Mouse (Mus musculus) heart, embryonic 16.5 days (tissue): ENCODE measurements around the gene Szt2. TPM values are rescaled to one million over a fixed set of nuclear protein-coding genes. Genes with fewer than 3 reads are reported as not detected.

Experiments used
- ATAC-seq: fragments of 200-750 bp; cut with Nextera tagmentation; replicated peaks from 2 replicates; pipeline ENCODE4 v1.8.0; 2017; ENCODE audit warnings: moderate number of reproducible peaks; ENCODE audit not compliant: insufficient read depth, low FRiP score; ENCODE audit errors: extremely low read depth
- H3K27ac ChIP-seq: fragments of 300-500 bp; sonication (generic); 2 replicates; pipeline ENCODE4 v1.5.1; 2014; ENCODE audit warnings: mild to moderate bottlenecking, low read length, control low read depth, moderate library complexity
- H3K27me3 ChIP-seq: fragments of 300-500 bp; sonication (generic); 2 replicates; pipeline ENCODE4 v1.6.1; 2014; ENCODE audit warnings: low read length, mixed read lengths; ENCODE audit not compliant: control insufficient read depth, insufficient read depth
- H3K36me3 ChIP-seq: fragments of 300-500 bp; sonication (generic); 2 replicates; pipeline ENCODE4 v1.6.1; 2014; ENCODE audit not compliant: control insufficient read depth, insufficient read depth
- H3K4me1 ChIP-seq: fragments of 300-500 bp; sonication (generic); 2 replicates; pipeline ENCODE4 v1.6.1; 2014; ENCODE audit warnings: low read length, mixed read lengths; ENCODE audit not compliant: control insufficient read depth, insufficient read depth
- H3K4me2 ChIP-seq: fragments of 300-500 bp; sonication (generic); 2 replicates; pipeline ENCODE4 v1.6.1; 2014; ENCODE audit warnings: low read depth, mild to moderate bottlenecking, control low read depth, low read length
- H3K4me3 ChIP-seq: fragments of 300-500 bp; sonication (generic); 2 replicates; pipeline ENCODE4 v1.5.1; 2014; ENCODE audit warnings: mild to moderate bottlenecking, control low read depth, low read length
- H3K9ac ChIP-seq: fragments of 300-500 bp; sonication (generic); 2 replicates; pipeline ENCODE4 v1.6.1; 2014; ENCODE audit warnings: low read length, control low read depth
- H3K9me3 ChIP-seq: fragments of 300-500 bp; sonication (generic); replicated peaks from 2 replicates; pipeline ENCODE4 v1.6.1; 2016; ENCODE audit warnings: low read length; ENCODE audit not compliant: control insufficient read depth
- WGBS: fragments of 180-500 bp; shearing (Covaris S2); extraction: QIAGEN DNeasy Blood & Tissue Kit; methylation state at CpG from one replicate; pipeline ENCODE4 v1.1.7; 2014; 5-methylcytosine and 5-hydroxymethylcytosine counted together
- polyA plus RNA-seq: library from polyadenylated mRNA; unstranded; fragments of >200 nt; fragmentation: Nextera tagmentation; extraction: Ambion mirVana; gene quantifications from 2 replicates; pipeline ENCODE4 v1.2.1, GENCODE M21; 2015

The Szt2 gene
- polyA plus RNA-seq, 1 experiment from 2014 or later, result 5.3 TPM

- H3K4me3 ChIP-seq, result no peak overlapping the region
- ATAC-seq, result no peak
- no peak overlapping the region for H3K27ac ChIP-seq
- no peaks in the 10 kb centered on the region; the same call in 1 of the 2 replicates for H3K36me3 ChIP-seq
- 80% methylated on average over 6 of the region's 6 CpGs for WGBS
- H3K27me3 ChIP-seq, result no peaks in the 10 kb centered on the region
- no peak overlapping the region for H3K9ac ChIP-seq
- H3K9me3 ChIP-seq, result no peaks in the 10 kb centered on the region
- H3K4me1 ChIP-seq, result peaks cover 8% of the 10 kb centered on the region
- no peak overlapping the region for H3K4me2 ChIP-seq
Observed at GRCm38 (mm10) chr4:118356738-118357137, 52.3 kb downstream of the Szt2 start.

GRCm38 (mm10) chr4:118354289-118354688, 54.8 kb downstream of the Szt2 start:
- ATAC-seq, result no peak
- no peaks in the 10 kb centered on the region for H3K9me3 ChIP-seq
- H3K9ac ChIP-seq, result no peak overlapping the region
- WGBS, result 68% methylated on average over 3 of the region's 3 CpGs
- no peaks in the 10 kb centered on the region for H3K36me3 ChIP-seq
- H3K4me1 ChIP-seq, result peaks cover 2% of the 10 kb centered on the region
- no peak overlapping the region for H3K4me3 ChIP-seq
- H3K27me3 ChIP-seq, result no peaks in the 10 kb centered on the region
- no peak overlapping the region for H3K4me2 ChIP-seq
- no peak overlapping the region for H3K27ac ChIP-seq

- WGBS, result 75% methylated on average over 6 of the region's 6 CpGs
Observed at GRCm38 (mm10) chr4:118353689-118354088, 55.4 kb downstream of the Szt2 start.

GRCm38 (mm10) chr4:118351828-118352227, 57.2 kb downstream of the Szt2 start:
- no peaks in the 10 kb centered on the region for H3K27me3 ChIP-seq

More at GRCm38 (mm10) chr4:118353689-118354088, 55.4 kb downstream of the Szt2 start:
- no peaks in the 10 kb centered on the region for H3K4me1 ChIP-seq
- no peaks in the 10 kb centered on the region for H3K36me3 ChIP-seq
- no peak overlapping the region for H3K9ac ChIP-seq
- H3K9me3 ChIP-seq, result no peaks in the 10 kb centered on the region
- no peak overlapping the region for H3K27ac ChIP-seq
- H3K4me3 ChIP-seq, result no peak overlapping the region
- H3K4me2 ChIP-seq, result no peak overlapping the region
- no peak for ATAC-seq
- H3K27me3 ChIP-seq, result no peaks in the 10 kb centered on the region

GRCm38 (mm10) chr4:118350864-118351263, 58.2 kb downstream of the Szt2 start:
- Histone ChIP-seq H3K4me3 (no peak overlapping the region), H3K9ac (no peak overlapping the region), H3K27ac (no peak overlapping the region), H3K36me3 (no peaks in the 10 kb centered on the region), H3K4me2 (no peak overlapping the region), H3K27me3 (no peaks in the 10 kb centered on the region), H3K4me1 (no peaks in the 10 kb centered on the region), H3K9me3 (no peaks in the 10 kb centered on the region)
- ATAC-seq, result no peak
- 53% methylated on average over 2 of the region's 2 CpGs for WGBS

More at GRCm38 (mm10) chr4:118351828-118352227, 57.2 kb downstream of the Szt2 start:
- 92% methylated on average over 3 of the region's 3 CpGs for WGBS
- no peak overlapping the region for H3K9ac ChIP-seq
- no peaks in the 10 kb centered on the region for H3K4me1 ChIP-seq
- H3K9me3 ChIP-seq, result no peaks in the 10 kb centered on the region
- no peak for ATAC-seq
- H3K4me2 ChIP-seq, result no peak overlapping the region
- H3K36me3 ChIP-seq, result no peaks in the 10 kb centered on the region
- no peak overlapping the region for H3K27ac ChIP-seq
- no peak overlapping the region for H3K4me3 ChIP-seq

- H3K27me3 ChIP-seq, result no peaks in the 10 kb centered on the region
- no peak overlapping the region for H3K4me3 ChIP-seq
- 29% methylated on average over 13 of the region's 13 CpGs for WGBS
- H3K27ac ChIP-seq, result no peak overlapping the region
- ATAC-seq, result peak; percentile 55; the same call in 1 of the 2 replicates
- H3K9ac ChIP-seq, result no peak overlapping the region
- H3K4me2 ChIP-seq, result no peak overlapping the region
- no peaks in the 10 kb centered on the region for H3K36me3 ChIP-seq
- H3K9me3 ChIP-seq, result no peaks in the 10 kb centered on the region
- H3K4me1 ChIP-seq, result no peaks in the 10 kb centered on the region
Observed at GRCm38 (mm10) chr4:118347529-118348309, 61.4 kb downstream of the Szt2 start.

- H3K9ac ChIP-seq, result no peak overlapping the region
- H3K27me3 ChIP-seq, result no peaks in the 10 kb centered on the region
- H3K4me1 ChIP-seq, result no peaks in the 10 kb centered on the region
- H3K4me3 ChIP-seq, result no peak overlapping the region
- ATAC-seq, result no peak
- H3K4me2 ChIP-seq, result no peak overlapping the region
- H3K9me3 ChIP-seq, result no peaks in the 10 kb centered on the region
- 71% methylated on average over 3 of the region's 3 CpGs for whole genome bisulfite sequencing
- no peak overlapping the region for H3K27ac ChIP-seq
- no peaks in the 10 kb centered on the region for H3K36me3 ChIP-seq
Observed at GRCm38 (mm10) chr4:118341447-118341846, 67.6 kb downstream of the Szt2 start.

GRCm38 (mm10) chr4:118336658-118337057, 72.4 kb downstream of the Szt2 start:
- Histone ChIP-seq H3K4me3 (no peak overlapping the region), H3K27ac (no peak overlapping the region), H3K36me3 (no peaks in the 10 kb centered on the region), H3K4me2 (no peak overlapping the region), H3K27me3 (no peaks in the 10 kb centered on the region), H3K4me1 (no peaks in the 10 kb centered on the region), H3K9ac (no peak overlapping the region), H3K9me3 (no peaks in the 10 kb centered on the region)
- ATAC-seq, result no peak
- 16% methylated on average over 7 of the region's 7 CpGs for WGBS

GRCm38 (mm10) chr4:118335991-118336390, 73.1 kb downstream of the Szt2 start:
- Histone ChIP-seq H3K36me3 (no peaks in the 10 kb centered on the region), H3K9me3 (no peaks in the 10 kb centered on the region), H3K4me1 (no peaks in the 10 kb centered on the region), H3K9ac (no peak overlapping the region), H3K4me3 (no peak overlapping the region), H3K27me3 (no peaks in the 10 kb centered on the region), H3K4me2 (no peak overlapping the region), H3K27ac (no peak overlapping the region)
- no peak for ATAC-seq
- WGBS, result 79% methylated on average over 4 of the region's 4 CpGs
